Mouse (Mus musculus) kidney, adult 2 months (tissue): ENCODE data around the gene Ccnb1ip1. TPM values are rescaled to one million over a fixed set of nuclear protein-coding genes. Genes with fewer than 3 reads are reported as not detected.
A peak's percentile ranks its signal among the peaks of the same experiment; 100 is the strongest.

Source experiments
- DNase-seq: peaks from one replicate; pipeline ENCODE4 v3.0.0; 2021
- H3K27ac ChIP-seq: fragments of 200-500 bp; 2 replicates; pipeline ENCODE4 v1.5.1; 2012; ENCODE audit warnings: low read depth, low read length, control low read depth, inconsistent platforms; ENCODE audit not compliant: insufficient read depth
- H3K27me3 ChIP-seq: fragments of 200-500 bp; replicated peaks from 2 replicates; pipeline ENCODE4 v1.6.1; 2012; ENCODE audit warnings: mild to moderate bottlenecking, moderate library complexity, low read length, inconsistent platforms; ENCODE audit not compliant: control insufficient read depth, insufficient read depth
- H3K36me3 ChIP-seq: fragments of 200-500 bp; 2 replicates; pipeline ENCODE4 v1.6.1; 2012; ENCODE audit warnings: mild to moderate bottlenecking, moderate library complexity, low read length, inconsistent platforms; ENCODE audit not compliant: control insufficient read depth, insufficient read depth
- H3K4me1 ChIP-seq: fragments of 200-500 bp; 2 replicates; pipeline ENCODE4 v1.6.1; 2011; ENCODE audit warnings: low read length; ENCODE audit not compliant: control insufficient read depth, insufficient read depth
- H3K4me3 ChIP-seq: fragments of 200-500 bp; 2 replicates; pipeline ENCODE4 v1.5.1; 2011; ENCODE audit warnings: mild to moderate bottlenecking, low read depth, low read length, control low read depth; ENCODE audit not compliant: insufficient read depth
- CTCF ChIP-seq: fragments of 200-500 bp; conservative IDR thresholded peaks from 2 replicates; pipeline ENCODE4 v1.5.1; 2011; ENCODE audit warnings: low read depth, mild to moderate bottlenecking, control low read depth, low read length, moderate library complexity, mixed read lengths; ENCODE audit not compliant: insufficient read depth, insufficient read length
- POLR2A ChIP-seq: fragments of 200-500 bp; IDR thresholded peaks from one replicate; pipeline ENCODE4 v1.6.1; 2011; ENCODE audit warnings: low read depth, low read length, control low read depth
- WGBS: fragments of 180-500 bp; shearing (Covaris S2); methylation state at CpG from one replicate; pipeline ENCODE4 v1.1.7; 2018; 5-methylcytosine and 5-hydroxymethylcytosine counted together
- polyA plus RNA-seq: library from polyadenylated mRNA; depleted of rRNA; stranded (reverse); fragments of >200 nt; gene quantifications from 2 replicates; pipeline ENCODE4 v1.2.3, GENCODE M21; 2012; rRNA removed

Gene Ccnb1ip1
- polyA plus RNA-seq, 1 experiment, result not detected

- TF ChIP-seq POLR2A, result no peak
- TF ChIP-seq CTCF, result no peak
- no peaks in the 10 kb centered on the region for H3K36me3 ChIP-seq
- 94% methylated on average over 3 of the region's 3 CpGs for WGBS
- DNase-seq, result no peak
- no peak overlapping the region for H3K4me3 ChIP-seq
- H3K4me1 ChIP-seq, result 0 out of 2 replicates have a peak, but pooled peaks cover 4% of the 10 kb centered on the region
- H3K27me3 ChIP-seq, result no peaks in the 10 kb centered on the region
- no peak overlapping the region for H3K27ac ChIP-seq
Observed at GRCm38 (mm10) chr14:50782166-50782565, 25.4 kb downstream of the Ccnb1ip1 start.

GRCm38 (mm10) chr14:50771342-50771741 is 36.2 kb downstream of the Ccnb1ip1 start:
- peaks cover 3% of the 10 kb centered on the region for H3K36me3 ChIP-seq
- DNase-seq, result no peak
- TF ChIP-seq POLR2A (no peak), CTCF (peak; percentile 29; the same call in 1 of the 2 replicates)

GRCm38 (mm10) chr14:50765736-50766135 is 41.8 kb downstream of the Ccnb1ip1 start:
- H3K27me3 ChIP-seq, result no peaks in the 10 kb centered on the region
- TF ChIP-seq POLR2A (no peak), CTCF (no peak)
- H3K36me3 ChIP-seq, result peaks cover 6% of the 10 kb centered on the region
- H3K4me1 ChIP-seq, result no peaks in the 10 kb centered on the region
- 93% methylated on average over 6 of the region's 6 CpGs for WGBS
- H3K27ac ChIP-seq, result no peak overlapping the region
- DNase-seq, result no peak
- no peak overlapping the region for H3K4me3 ChIP-seq

More at GRCm38 (mm10) chr14:50771342-50771741, 36.2 kb downstream of the Ccnb1ip1 start:
- Histone ChIP-seq H3K4me1 (no peaks in the 10 kb centered on the region), H3K4me3 (no peak overlapping the region), H3K27ac (no peak overlapping the region), H3K27me3 (no peaks in the 10 kb centered on the region)
- 89% methylated on average over 2 of the region's 2 CpGs for WGBS

- DNase-seq, result no peak
- TF ChIP-seq CTCF, result no peak
- no peak for TF ChIP-seq POLR2A
- H3K27ac ChIP-seq, result no peak overlapping the region
- no peaks in the 10 kb centered on the region for H3K4me1 ChIP-seq
- no peaks in the 10 kb centered on the region for H3K27me3 ChIP-seq
- H3K4me3 ChIP-seq, result no peak overlapping the region
- WGBS, result 80% methylated on average over 5 of the region's 5 CpGs
- H3K36me3 ChIP-seq, result no peaks in the 10 kb centered on the region
Observed at GRCm38 (mm10) chr14:50758416-50759085, 49.0 kb downstream of the Ccnb1ip1 start.

GRCm38 (mm10) chr14:50744994-50745393 is 62.5 kb downstream of the Ccnb1ip1 start, which contains the start of gene Olfr749:
Gene Olfr749, minus strand, starts transcription at chr14:50745094.
- TF ChIP-seq CTCF, result no peak
- TF ChIP-seq POLR2A, result no peak
- DNase-seq, result no peak

GRCm38 (mm10) chr14:50741584-50741983 is 65.9 kb downstream of the Ccnb1ip1 start:
- TF ChIP-seq POLR2A (no peak), CTCF (no peak)
- Histone ChIP-seq H3K27me3 (no peaks in the 10 kb centered on the region), H3K4me3 (no peak overlapping the region), H3K4me1 (no peaks in the 10 kb centered on the region), H3K27ac (no peak overlapping the region), H3K36me3 (no peaks in the 10 kb centered on the region)
- DNase-seq, result no peak
- 73% methylated on average over 2 of the region's 2 CpGs for WGBS

More at GRCm38 (mm10) chr14:50744994-50745393, 62.5 kb downstream of the Ccnb1ip1 start, which contains the start of gene Olfr749:
- H3K36me3 ChIP-seq, result no peaks in the 10 kb centered on the region
- no peak within 1 kb of the TSS for H3K27ac ChIP-seq
- no peaks in the 10 kb centered on the region for H3K27me3 ChIP-seq
- H3K4me3 ChIP-seq, result no peak within 1 kb of the TSS
- no peaks in the 10 kb centered on the region for H3K4me1 ChIP-seq

- no peaks in the 10 kb centered on the region for H3K27me3 ChIP-seq
- no peak for DNase-seq
- H3K4me3 ChIP-seq, result no peak overlapping the region
- no peaks in the 10 kb centered on the region for H3K36me3 ChIP-seq
- no peak overlapping the region for H3K27ac ChIP-seq
- no peaks in the 10 kb centered on the region for H3K4me1 ChIP-seq
- 63% methylated on average over 2 of the region's 2 CpGs for WGBS
- no peak for TF ChIP-seq POLR2A
- TF ChIP-seq CTCF, result no peak
Observed at GRCm38 (mm10) chr14:50740334-50740733, 67.2 kb downstream of the Ccnb1ip1 start.

Other genes starting within 250 kb of the Ccnb1ip1 start
- not detected in 2 replicates for gene Olfr744, start 192.9 kb downstream of the Ccnb1ip1 start, polyA plus RNA-seq
- gene Olfr745, start 168.3 kb downstream of the Ccnb1ip1 start, polyA plus RNA-seq, result not detected in 2 replicates
- not detected in 2 replicates for gene Olfr746, start 160.6 kb downstream of the Ccnb1ip1 start, polyA plus RNA-seq
- gene Olfr747, start 114.5 kb downstream of the Ccnb1ip1 start, polyA plus RNA-seq, result not detected in 2 replicates
- not detected in 2 replicates for gene Olfr748, start 100.4 kb downstream of the Ccnb1ip1 start, polyA plus RNA-seq
- not detected in 2 replicates for gene Olfr749, start 62.6 kb downstream of the Ccnb1ip1 start, polyA plus RNA-seq
- gene Ttc5, start 22.2 kb downstream of the Ccnb1ip1 start, polyA plus RNA-seq, result 24.5 and 25.8 TPM in 2 replicates
- gene Parp2, start 109 bp upstream of the Ccnb1ip1 start, polyA plus RNA-seq, result 12.0 and 12.6 TPM in 2 replicates
- 17.6 and 18.8 TPM in 2 replicates for gene Tep1, start 62.8 kb upstream of the Ccnb1ip1 start, polyA plus RNA-seq
- 0.34 and 1.2 TPM in 2 replicates for gene Klhl33, start 89.8 kb upstream of the Ccnb1ip1 start, polyA plus RNA-seq
- 54.6 and 77.8 TPM in 2 replicates for gene Osgep, start 117.2 kb upstream of the Ccnb1ip1 start, polyA plus RNA-seq
- gene Apex1, start 117.2 kb upstream of the Ccnb1ip1 start, polyA plus RNA-seq, result 24.0 and 31.3 TPM in 2 replicates
- 68.1 and 79.3 TPM in 2 replicates for gene Pip4p1, start 123.1 kb upstream of the Ccnb1ip1 start, polyA plus RNA-seq
- gene Pnp, start 123.3 kb upstream of the Ccnb1ip1 start, polyA plus RNA-seq, result 79.2 and 91.3 TPM in 2 replicates
- gene Gm49342, start 136.8 kb upstream of the Ccnb1ip1 start, polyA plus RNA-seq, result 42.3 and 52.8 TPM in 2 replicates
- gene Pnp2, start 148.3 kb upstream of the Ccnb1ip1 start, polyA plus RNA-seq, result 0.54 and 0.56 TPM in 2 replicates
- not detected in 2 replicates for gene Rnase10, start 200.0 kb upstream of the Ccnb1ip1 start, polyA plus RNA-seq
- gene Rnase9, start 234.1 kb upstream of the Ccnb1ip1 start, polyA plus RNA-seq, result not detected in 2 replicates
- not detected in 2 replicates for gene Rnase11, start 242.4 kb upstream of the Ccnb1ip1 start, polyA plus RNA-seq
- not detected in 2 replicates for gene Rnase12, start 249.9 kb upstream of the Ccnb1ip1 start, polyA plus RNA-seq